Mouse (Mus musculus) forebrain, embryonic 15.5 days (tissue): Measurements from ENCODE around the gene Plekhh2. TPM values are rescaled to one million over a fixed set of nuclear protein-coding genes. Genes with fewer than 3 reads are reported as not detected.
A peak's percentile ranks its signal among the peaks of the same experiment; 100 is the strongest.

Source experiments
- ATAC-seq: fragments of 200-750 bp; cut with Nextera tagmentation; replicated peaks from 2 replicates; pipeline ENCODE4 v1.8.0; 2017; ENCODE audit warnings: mild to moderate bottlenecking, moderate TSS enrichment, moderate library complexity
- H3K27ac ChIP-seq: fragments of 300-500 bp; sonication (generic); replicated peaks from 2 replicates; pipeline ENCODE4 v1.5.1; 2015; ENCODE audit warnings: mild to moderate bottlenecking, inconsistent platforms
- H3K27me3 ChIP-seq: fragments of 300-500 bp; sonication (generic); 2 replicates; pipeline ENCODE4 v1.6.1; 2015; ENCODE audit warnings: inconsistent platforms
- H3K36me3 ChIP-seq: fragments of 300-500 bp; sonication (generic); 2 replicates; pipeline ENCODE4 v1.6.1; 2015; ENCODE audit warnings: mild to moderate bottlenecking, inconsistent platforms
- H3K4me1 ChIP-seq: fragments of 300-500 bp; sonication (generic); 2 replicates; pipeline ENCODE4 v1.6.1; 2015; ENCODE audit warnings: inconsistent platforms
- H3K4me2 ChIP-seq: fragments of 300-500 bp; sonication (generic); replicated peaks from 2 replicates; pipeline ENCODE4 v1.6.1; 2015; ENCODE audit warnings: mild to moderate bottlenecking, inconsistent platforms
- H3K4me3 ChIP-seq: fragments of 300-500 bp; sonication (generic); 2 replicates; pipeline ENCODE4 v1.5.1; 2015; ENCODE audit warnings: mild to moderate bottlenecking, inconsistent platforms
- H3K9ac ChIP-seq: fragments of 300-500 bp; sonication (generic); replicated peaks from 2 replicates; pipeline ENCODE4 v1.6.1; 2015; ENCODE audit warnings: mild to moderate bottlenecking, inconsistent platforms
- H3K9me3 ChIP-seq: fragments of 300-500 bp; sonication (generic); 2 replicates; pipeline ENCODE4 v1.6.1; 2016; ENCODE audit warnings: inconsistent platforms
- WGBS: fragments of 180-500 bp; shearing (Covaris S2); methylation state at CpG from one replicate; pipeline ENCODE4 v1.1.7; 2015; ENCODE audit warnings: mixed read lengths; 5-methylcytosine and 5-hydroxymethylcytosine counted together
- polyA plus RNA-seq: library from polyadenylated mRNA; unstranded; fragments of >200 nt; fragmentation: Nextera tagmentation; extraction: Ambion mirVana; gene quantifications from 2 replicates; pipeline ENCODE4 v1.2.1, GENCODE M21; 2015

The Plekhh2 gene
- polyA plus RNA-seq, 1 experiment from 2014 or later, result 0.88 TPM

- WGBS, result 88% methylated on average over 7 of the region's 7 CpGs
- H3K27me3 ChIP-seq, result no peaks in the 10 kb centered on the region
- no peak overlapping the region for H3K27ac ChIP-seq
- no peak for ATAC-seq
- no peaks in the 10 kb centered on the region for H3K9me3 ChIP-seq
- no peaks in the 10 kb centered on the region for H3K4me1 ChIP-seq
- H3K9ac ChIP-seq, result no peak overlapping the region
- H3K36me3 ChIP-seq, result no peaks in the 10 kb centered on the region
- H3K4me3 ChIP-seq, result no peak overlapping the region
- H3K4me2 ChIP-seq, result no peak overlapping the region
Observed at GRCm38 (mm10) chr17:84619112-84619511, 107.4 kb downstream of the Plekhh2 start.

GRCm38 (mm10) chr17:84620076-84620475 is 108.4 kb downstream of the Plekhh2 start:
- H3K4me3 ChIP-seq, result no peak overlapping the region
- H3K4me1 ChIP-seq, result no peaks in the 10 kb centered on the region
- H3K27ac ChIP-seq, result no peak overlapping the region
- 74% methylated on average over 3 of the region's 3 CpGs for whole genome bisulfite sequencing
- no peak overlapping the region for H3K9ac ChIP-seq
- ATAC-seq, result no peak
- no peaks in the 10 kb centered on the region for H3K9me3 ChIP-seq
- H3K4me2 ChIP-seq, result no peak overlapping the region
- H3K36me3 ChIP-seq, result no peaks in the 10 kb centered on the region
- no peaks in the 10 kb centered on the region for H3K27me3 ChIP-seq

GRCm38 (mm10) chr17:84620610-84621009 is 108.9 kb downstream of the Plekhh2 start:
- Histone ChIP-seq H3K4me2 (no peak overlapping the region), H3K4me3 (no peak overlapping the region), H3K36me3 (no peaks in the 10 kb centered on the region), H3K27me3 (no peaks in the 10 kb centered on the region), H3K27ac (no peak overlapping the region), H3K9ac (no peak overlapping the region), H3K4me1 (no peaks in the 10 kb centered on the region), H3K9me3 (no peaks in the 10 kb centered on the region)
- 79% methylated on average over 6 of the region's 6 CpGs for WGBS
- ATAC-seq, result no peak

- ATAC-seq, result no peak
- no peak overlapping the region for H3K27ac ChIP-seq
- H3K4me2 ChIP-seq, result no peak overlapping the region
- no peaks in the 10 kb centered on the region for H3K36me3 ChIP-seq
- H3K27me3 ChIP-seq, result no peaks in the 10 kb centered on the region
- H3K4me1 ChIP-seq, result peaks cover 2% of the 10 kb centered on the region; the same call in 1 of the 2 replicates
- no peak overlapping the region for H3K4me3 ChIP-seq
- no peak overlapping the region for H3K9ac ChIP-seq
- H3K9me3 ChIP-seq, result no peaks in the 10 kb centered on the region
- WGBS, result 74% methylated on average over 6 of the region's 6 CpGs
Observed at GRCm38 (mm10) chr17:84621209-84621608, 109.5 kb downstream of the Plekhh2 start.

- ATAC-seq, result no peak
- Histone ChIP-seq H3K36me3 (no peaks in the 10 kb centered on the region), H3K9me3 (no peaks in the 10 kb centered on the region), H3K4me3 (no peak overlapping the region), H3K9ac (no peak overlapping the region), H3K27ac (no peak overlapping the region), H3K27me3 (no peaks in the 10 kb centered on the region), H3K4me2 (no peak overlapping the region), H3K4me1 (peaks cover 6% of the 10 kb centered on the region)
- WGBS, result 85% methylated on average over 4 of the region's 4 CpGs
Observed at GRCm38 (mm10) chr17:84622028-84622427, 110.3 kb downstream of the Plekhh2 start.

GRCm38 (mm10) chr17:84622873-84623272 is 111.2 kb downstream of the Plekhh2 start:
- Histone ChIP-seq H3K27ac (no peak overlapping the region), H3K9me3 (no peaks in the 10 kb centered on the region), H3K4me1 (peaks cover 10% of the 10 kb centered on the region), H3K4me3 (no peak overlapping the region), H3K27me3 (no peaks in the 10 kb centered on the region), H3K36me3 (no peaks in the 10 kb centered on the region), H3K4me2 (no peak overlapping the region), H3K9ac (no peak overlapping the region)
- no peak for ATAC-seq
- WGBS, result 71% methylated on average over 2 of the region's 2 CpGs

- peak; percentile 99 for ATAC-seq
- peak within 1 kb of the TSS; percentile 71 for H3K9ac ChIP-seq
- peak within 1 kb of the TSS; percentile 88 for H3K4me3 ChIP-seq
- under 1% methylated on average over 24 of the region's 25 CpGs for WGBS
- peak within 1 kb of the TSS; percentile 68 for H3K4me2 ChIP-seq
- peak within 1 kb of the TSS; percentile 79 for H3K27ac ChIP-seq
- H3K9me3 ChIP-seq, result no peaks in the 10 kb centered on the region
- H3K36me3 ChIP-seq, result no peaks in the 10 kb centered on the region
- peaks cover 10% of the 10 kb centered on the region for H3K4me1 ChIP-seq
- no peaks in the 10 kb centered on the region for H3K27me3 ChIP-seq
Observed at GRCm38 (mm10) chr17:84626276-84626856, 114.7 kb downstream of the Plekhh2 start, which contains the start of gene Dync2li1. Dync2li1 (plus strand) TSS chr17:84626496.

- peak overlapping the region; percentile 68 for H3K4me2 ChIP-seq
- WGBS, result 26% methylated on average over 9 of the region's 9 CpGs
- no peaks in the 10 kb centered on the region for H3K9me3 ChIP-seq
- peak overlapping the region; percentile 71 for H3K9ac ChIP-seq
- ATAC-seq, result peak; percentile 59
- H3K4me3 ChIP-seq, result peak overlapping the region; percentile 88
- no peaks in the 10 kb centered on the region for H3K27me3 ChIP-seq
- peaks cover 10% of the 10 kb centered on the region for H3K4me1 ChIP-seq
- no peaks in the 10 kb centered on the region for H3K36me3 ChIP-seq
- no peak overlapping the region for H3K27ac ChIP-seq
Observed at GRCm38 (mm10) chr17:84626857-84627305, 115.2 kb downstream of the Plekhh2 start.

- 94% methylated on average over 10 of the region's 10 CpGs for WGBS
- Histone ChIP-seq H3K9me3 (no peaks in the 10 kb centered on the region), H3K27ac (no peak overlapping the region), H3K27me3 (no peaks in the 10 kb centered on the region), H3K4me2 (no peak overlapping the region), H3K4me1 (peaks cover 10% of the 10 kb centered on the region), H3K9ac (no peak overlapping the region), H3K4me3 (no peak overlapping the region), H3K36me3 (no peaks in the 10 kb centered on the region)
- no peak for ATAC-seq
Observed at GRCm38 (mm10) chr17:84627721-84628120, 116.0 kb downstream of the Plekhh2 start.

GRCm38 (mm10) chr17:84628611-84629010 is 116.9 kb downstream of the Plekhh2 start:
- ATAC-seq, result no peak
- Histone ChIP-seq H3K36me3 (no peaks in the 10 kb centered on the region), H3K9ac (no peak overlapping the region), H3K4me2 (no peak overlapping the region), H3K27me3 (no peaks in the 10 kb centered on the region), H3K27ac (no peak overlapping the region), H3K9me3 (no peaks in the 10 kb centered on the region), H3K4me1 (peaks cover 10% of the 10 kb centered on the region), H3K4me3 (no peak overlapping the region)
- WGBS, result 93% methylated on average over 9 of the region's 9 CpGs

GRCm38 (mm10) chr17:84631836-84632235 is 120.1 kb downstream of the Plekhh2 start:
- whole genome bisulfite sequencing, result 93% methylated on average over 6 of the region's 6 CpGs
- no peak overlapping the region for H3K9ac ChIP-seq
- H3K4me3 ChIP-seq, result no peak overlapping the region
- no peaks in the 10 kb centered on the region for H3K36me3 ChIP-seq
- H3K27me3 ChIP-seq, result no peaks in the 10 kb centered on the region
- no peaks in the 10 kb centered on the region for H3K9me3 ChIP-seq
- no peak overlapping the region for H3K4me2 ChIP-seq
- ATAC-seq, result no peak
- peaks cover 6% of the 10 kb centered on the region for H3K4me1 ChIP-seq
- H3K27ac ChIP-seq, result no peak overlapping the region

- no peaks in the 10 kb centered on the region for H3K9me3 ChIP-seq
- no peak for ATAC-seq
- H3K4me1 ChIP-seq, result no peaks in the 10 kb centered on the region
- no peaks in the 10 kb centered on the region for H3K36me3 ChIP-seq
- no peak overlapping the region for H3K27ac ChIP-seq
- H3K27me3 ChIP-seq, result no peaks in the 10 kb centered on the region
- no peak overlapping the region for H3K9ac ChIP-seq
- no peak overlapping the region for H3K4me2 ChIP-seq
- WGBS, result 90% methylated on average over 13 of the region's 13 CpGs
- H3K4me3 ChIP-seq, result no peak overlapping the region
Observed at GRCm38 (mm10) chr17:84633443-84633842, 121.7 kb downstream of the Plekhh2 start.

GRCm38 (mm10) chr17:84636328-84636727 is 124.6 kb downstream of the Plekhh2 start:
- Histone ChIP-seq H3K27ac (no peak overlapping the region), H3K4me2 (no peak overlapping the region), H3K36me3 (no peaks in the 10 kb centered on the region), H3K9ac (no peak overlapping the region), H3K4me3 (no peak overlapping the region), H3K9me3 (no peaks in the 10 kb centered on the region), H3K4me1 (no peaks in the 10 kb centered on the region), H3K27me3 (no peaks in the 10 kb centered on the region)
- WGBS, result 55% methylated on average over 8 of the region's 8 CpGs
- ATAC-seq, result no peak
